Mouse (Mus musculus): ENCODE data around the gene Pnmal2.

Pnmal2 gene

DNA sequence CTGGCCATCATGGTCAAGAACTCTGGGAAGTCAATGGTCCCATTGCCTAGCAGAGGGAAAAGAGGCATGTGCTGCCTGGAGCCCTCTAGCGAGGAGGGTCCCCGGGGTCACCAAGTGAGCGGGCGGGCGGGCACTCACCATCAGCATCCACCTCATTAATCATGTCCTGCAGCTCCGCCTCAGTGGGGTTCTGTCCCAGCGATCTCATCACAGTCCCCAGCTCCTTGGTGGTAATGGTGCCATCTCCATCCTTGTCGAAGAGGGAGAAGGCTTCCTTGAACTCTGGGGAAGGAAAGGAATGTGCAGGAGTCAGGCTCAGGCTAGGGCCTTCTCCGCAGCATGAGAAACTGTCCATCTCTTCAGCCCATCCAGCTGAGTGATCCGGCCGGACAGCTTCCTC, 27.0 kb upstream of the Pnmal2 start:
- no peak for DNase-seq (ENCODE audit: low spot score in 2 of 2)

DNA sequence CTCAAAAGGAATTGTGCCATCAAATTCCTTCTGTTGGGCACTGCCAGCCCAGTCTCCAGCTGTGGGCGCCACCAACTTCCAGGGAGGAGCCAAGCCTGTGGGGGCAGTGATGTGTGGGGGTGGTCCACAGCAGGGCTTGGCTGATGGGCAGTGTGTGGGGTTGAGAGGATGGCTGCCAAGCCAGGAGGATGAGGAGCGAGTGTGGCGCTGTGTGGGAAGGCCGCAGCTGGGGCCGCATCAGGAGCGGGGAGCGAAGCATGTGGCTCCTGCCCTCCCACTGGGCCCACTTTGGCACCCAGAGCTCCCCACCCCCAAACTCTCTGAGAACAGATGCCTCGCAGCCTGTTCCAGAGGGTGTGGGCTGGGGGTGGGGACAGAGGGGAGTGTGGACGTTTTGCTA, 26.5 kb upstream of the Pnmal2 start:
- no peak for DNase-seq (ENCODE audit: low spot score in 2 of 2)

DNA sequence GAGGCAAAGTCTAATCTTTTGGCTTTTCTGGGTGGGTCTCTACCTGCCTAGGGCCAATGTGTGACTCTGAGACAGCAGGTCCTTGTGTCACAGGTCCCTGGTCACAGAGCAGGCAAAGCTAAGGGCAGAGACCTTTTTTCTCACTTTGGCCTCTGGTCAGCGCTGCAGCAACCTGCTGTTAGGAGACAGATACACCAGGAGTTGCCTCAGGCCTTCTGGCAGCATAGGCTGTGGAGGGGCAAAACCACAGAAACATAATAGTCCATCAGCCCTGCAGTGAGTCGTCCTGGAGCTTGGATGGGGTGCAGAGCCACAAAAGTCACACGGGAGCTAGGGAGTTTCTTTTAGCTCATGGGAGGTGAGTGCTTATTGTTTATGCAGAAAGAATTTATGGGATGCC, 25.8 kb upstream of the Pnmal2 start:
- DNase-seq (ENCODE audit: low spot score in 2 of 2), result no peak

- no peak for DNase-seq (ENCODE audit: low spot score in 2 of 2)
Measured at GRCm38 (mm10) chr7:16919395-16920149, 24.9 kb upstream of the Pnmal2 start.

DNA sequence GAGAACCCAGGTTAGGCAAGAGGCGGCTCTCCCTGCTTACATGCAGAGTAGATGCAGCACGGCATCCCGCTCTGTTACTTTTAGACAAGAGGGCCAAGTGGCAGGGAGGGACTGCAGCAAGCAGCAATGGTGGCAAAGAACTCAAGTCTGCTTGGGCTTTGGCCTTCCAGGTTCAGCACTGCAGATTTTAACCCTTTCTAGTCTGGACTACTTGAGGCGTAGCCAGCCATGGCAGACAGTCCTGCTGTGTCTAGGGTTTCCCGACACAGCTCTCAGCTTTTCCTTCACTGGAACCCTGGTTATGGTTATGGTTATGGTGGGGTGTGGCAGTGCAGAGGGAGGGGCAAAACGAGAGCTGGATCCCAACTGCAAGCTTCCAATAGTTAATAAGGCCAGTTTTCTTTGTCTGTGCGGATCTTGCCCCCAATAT, 24.3 kb upstream of the Pnmal2 start:
- DNase-seq (ENCODE audit: low spot score in 2 of 2), result no peak

DNA sequence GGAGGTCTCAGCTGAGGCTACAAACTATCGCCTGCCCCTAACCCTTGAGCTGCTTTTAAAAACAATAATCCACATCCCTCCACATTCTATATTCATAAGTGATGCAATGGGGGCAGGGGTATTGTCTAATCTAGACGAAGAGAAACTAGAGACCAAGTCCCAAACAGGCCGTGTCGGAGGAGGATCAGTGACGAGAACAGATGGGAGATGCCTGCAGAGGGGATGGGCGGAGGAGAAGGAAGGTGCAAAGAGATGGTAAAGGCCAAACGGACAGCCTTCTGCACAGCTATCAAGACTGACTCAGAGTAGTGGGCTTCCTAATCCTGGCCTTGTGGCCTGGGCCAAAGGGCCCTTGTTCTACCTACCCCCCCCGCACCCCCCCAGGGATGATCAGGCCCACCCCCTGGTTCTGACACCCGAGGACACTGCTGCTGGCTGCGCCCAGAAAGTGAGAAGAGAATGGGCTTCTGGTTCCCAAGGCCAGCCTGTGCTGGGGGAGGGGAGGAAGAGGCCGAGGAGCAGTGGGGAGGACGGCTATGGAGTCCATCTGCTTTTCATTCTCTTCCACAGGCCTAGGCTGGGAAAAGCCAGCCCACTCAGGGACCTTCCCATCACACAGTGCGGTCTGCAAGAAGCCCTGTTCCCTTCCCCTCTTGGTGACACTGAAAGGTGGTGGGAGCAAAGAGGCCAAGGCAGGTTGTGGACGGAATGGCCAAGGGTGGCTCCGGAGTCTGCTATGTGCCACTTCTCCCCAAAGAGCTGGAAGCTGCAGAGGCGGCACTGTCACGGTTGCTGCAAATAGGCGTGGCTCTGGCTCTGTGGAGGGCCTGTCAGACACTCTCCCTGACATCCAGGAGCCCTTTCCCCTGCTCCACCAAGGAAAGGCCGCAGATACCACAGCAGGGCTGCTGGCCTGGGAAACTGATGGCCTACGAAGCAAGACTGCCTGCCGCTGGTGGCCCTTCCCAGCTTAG, 23.4 kb upstream of the Pnmal2 start:
- no peak for DNase-seq (ENCODE audit: low spot score in 2 of 2)

- no peak for DNase-seq (ENCODE audit: low spot score in 2 of 2)
Measured at GRCm38 (mm10) chr7:16921881-16922335, 22.6 kb upstream of the Pnmal2 start.

- peak; percentile 25 to 37 for DNase-seq (ENCODE audit: low spot score in 2 of 2)
Measured at GRCm38 (mm10) chr7:16922360-16922973, 22.0 kb upstream of the Pnmal2 start.

DNA sequence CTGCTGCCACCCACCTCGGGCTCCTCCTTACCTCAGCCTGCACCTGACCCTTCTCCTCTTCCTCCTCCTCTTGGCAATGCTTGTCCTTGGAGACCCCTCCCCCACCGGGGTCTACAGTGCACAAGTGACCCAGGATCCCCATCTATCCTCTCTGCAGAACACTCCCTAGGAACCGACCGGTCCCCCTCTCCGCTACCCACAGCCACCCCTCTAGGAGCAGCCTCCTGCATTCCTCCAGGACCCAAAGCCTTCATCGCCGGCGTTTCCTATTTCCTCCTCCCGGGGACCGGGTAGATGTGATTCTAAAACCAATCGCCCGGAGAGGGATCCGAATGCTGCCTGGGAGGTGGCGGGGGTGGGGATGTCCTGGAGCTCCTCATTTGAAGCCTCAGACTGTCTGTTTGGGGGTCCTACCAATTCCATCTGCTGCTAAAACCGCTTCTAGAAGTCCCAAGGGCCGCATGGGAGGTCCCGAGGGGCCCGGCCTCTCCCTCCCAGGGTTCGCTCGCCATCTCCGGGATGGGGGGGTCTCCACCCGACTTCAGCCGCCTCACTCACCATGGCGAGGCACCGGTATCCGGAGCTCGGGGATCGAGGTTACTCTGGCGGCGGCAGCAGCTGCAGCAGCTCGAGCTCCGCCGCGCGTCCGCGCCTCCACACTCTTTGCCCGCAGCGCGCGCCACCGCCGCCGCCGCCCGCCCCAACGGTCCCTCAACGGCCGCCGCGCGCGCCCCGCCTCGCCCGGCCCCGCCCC, 21.0 kb upstream of the Pnmal2 start:
- peak; percentile 19 to 39 for DNase-seq (ENCODE audit: low spot score in 2 of 2)

- peak; percentile 99 for DNase-seq (ENCODE audit: low spot score in 2 of 2)
Measured at GRCm38 (mm10) chr7:16924037-16924834, 20.2 kb upstream of the Pnmal2 start, which contains the start of gene Calm3. Calm3 (minus strand) TSS chr7:16924114.

DNA sequence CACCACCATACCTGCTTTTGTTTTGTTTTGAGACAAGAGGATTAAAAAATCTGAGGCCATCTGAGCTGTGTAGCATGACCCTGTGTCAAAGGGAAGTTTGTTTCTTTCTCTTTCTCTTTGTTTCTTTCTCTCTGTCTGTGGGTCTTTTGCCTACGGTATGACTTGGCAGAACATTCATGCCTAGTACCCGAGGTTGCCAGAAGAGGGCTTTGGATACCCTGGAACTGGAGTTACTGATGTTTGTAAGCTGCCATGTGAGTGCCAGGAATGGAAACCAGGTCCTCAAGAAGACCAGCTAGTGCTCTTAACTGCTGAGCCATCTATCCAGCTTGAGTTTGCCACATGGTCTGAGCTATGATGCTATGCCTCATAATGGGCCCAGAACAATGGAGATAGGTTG, 16.1 kb upstream of the Pnmal2 start:
- no peak for DNase-seq (ENCODE audit: low spot score in 2 of 2)

- DNase-seq (ENCODE audit: low spot score in 2 of 2), result peak; percentile 31 to 53
Measured at GRCm38 (mm10) chr7:16930850-16931249, 13.6 kb upstream of the Pnmal2 start.

DNA sequence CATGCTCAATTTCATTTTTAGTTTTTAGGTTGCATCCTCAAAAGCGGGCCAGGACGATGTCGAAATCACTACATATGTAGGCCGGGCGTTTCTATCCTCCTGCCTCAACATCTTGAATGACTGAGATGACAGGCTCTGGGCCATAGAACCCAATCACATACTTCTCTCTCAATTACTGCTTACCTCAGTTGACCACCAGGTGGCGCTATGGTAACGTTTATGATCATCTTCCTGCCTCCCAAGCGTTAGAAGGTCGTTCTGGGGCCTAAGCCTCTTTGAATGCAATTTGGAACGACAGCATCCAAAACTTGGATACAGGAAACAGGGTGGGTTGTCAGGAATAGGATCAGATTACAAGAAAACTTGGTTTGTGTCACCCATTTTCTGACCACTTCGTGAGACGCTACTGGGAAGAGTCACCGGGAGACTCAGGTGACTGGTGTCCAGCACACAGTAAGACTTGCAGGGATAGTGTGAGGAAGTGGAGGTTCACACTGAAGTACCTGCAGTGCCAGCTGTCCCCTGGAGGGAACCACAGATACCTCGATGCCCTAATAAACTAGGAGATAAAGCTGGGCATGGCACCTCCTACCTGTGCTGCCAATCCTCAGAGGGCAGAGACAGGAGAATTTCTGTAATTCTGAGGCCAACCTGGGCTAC, 12.4 kb upstream of the Pnmal2 start:
- peak; percentile 62 to 74 for DNase-seq (ENCODE audit: low spot score in 2 of 2)

DNA sequence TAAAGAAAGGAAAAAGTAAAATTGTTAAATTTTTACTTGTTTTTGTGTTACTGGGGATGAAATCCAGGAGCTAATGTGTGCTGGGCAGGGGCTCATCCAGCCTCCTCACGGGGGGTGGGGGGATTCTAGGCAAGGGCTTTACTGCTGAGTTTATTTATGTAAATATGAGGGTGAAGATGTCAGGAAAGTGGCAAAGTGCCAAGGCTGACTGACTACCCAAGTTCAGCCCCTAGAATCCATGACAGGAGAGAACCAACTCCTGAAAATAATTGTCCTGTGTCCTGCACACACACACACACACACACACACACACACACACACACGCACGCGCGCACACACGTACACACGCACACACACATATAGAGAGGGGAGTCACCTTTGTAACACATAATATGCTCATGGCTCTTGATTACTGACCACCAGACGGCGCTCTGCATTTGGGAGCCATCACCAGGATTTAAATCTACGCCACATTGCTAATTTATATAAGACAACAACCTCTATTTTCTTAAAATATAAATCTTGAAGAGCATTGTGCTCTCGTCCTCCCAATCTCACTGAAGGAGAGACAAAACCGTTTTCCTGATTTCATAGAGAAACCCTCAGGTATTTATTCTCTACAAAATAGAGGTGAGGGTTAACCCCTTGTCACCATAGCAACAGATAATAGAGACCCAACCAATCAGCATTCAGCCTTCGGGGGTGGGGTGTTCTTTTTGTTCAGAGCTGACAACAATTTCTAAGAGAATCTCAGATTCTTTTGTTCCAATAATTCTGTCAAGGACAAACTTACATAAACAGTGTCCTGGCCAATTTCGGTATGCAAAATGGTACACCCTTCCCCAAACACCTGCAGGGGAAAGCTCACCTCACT, 11.5 kb upstream of the Pnmal2 start:
- peak in 1 of 2 experiments; percentile 55 for DNase-seq (ENCODE audit: low spot score in 2 of 2)

DNA sequence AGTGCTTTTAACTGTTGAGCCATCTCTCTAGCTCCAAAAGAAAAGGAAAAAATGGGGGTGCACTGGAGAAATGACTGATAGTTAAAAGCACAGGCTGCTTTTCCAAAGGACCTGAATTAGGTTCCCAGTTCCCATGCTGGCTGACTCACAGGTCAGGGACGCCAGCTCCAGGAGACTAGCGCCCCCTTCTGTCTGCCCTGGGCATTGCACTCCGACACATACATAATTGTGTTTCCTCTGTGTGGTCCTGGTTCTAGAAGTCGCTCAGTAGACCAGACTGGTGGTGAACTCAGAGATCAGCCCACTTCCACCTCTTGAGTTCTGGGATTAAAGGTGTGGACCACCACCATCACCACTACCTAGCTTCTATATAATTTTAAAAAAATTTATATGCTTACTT, 7.2 kb upstream of the Pnmal2 start:
- DNase-seq (ENCODE audit: low spot score in 2 of 2), result no peak

DNA sequence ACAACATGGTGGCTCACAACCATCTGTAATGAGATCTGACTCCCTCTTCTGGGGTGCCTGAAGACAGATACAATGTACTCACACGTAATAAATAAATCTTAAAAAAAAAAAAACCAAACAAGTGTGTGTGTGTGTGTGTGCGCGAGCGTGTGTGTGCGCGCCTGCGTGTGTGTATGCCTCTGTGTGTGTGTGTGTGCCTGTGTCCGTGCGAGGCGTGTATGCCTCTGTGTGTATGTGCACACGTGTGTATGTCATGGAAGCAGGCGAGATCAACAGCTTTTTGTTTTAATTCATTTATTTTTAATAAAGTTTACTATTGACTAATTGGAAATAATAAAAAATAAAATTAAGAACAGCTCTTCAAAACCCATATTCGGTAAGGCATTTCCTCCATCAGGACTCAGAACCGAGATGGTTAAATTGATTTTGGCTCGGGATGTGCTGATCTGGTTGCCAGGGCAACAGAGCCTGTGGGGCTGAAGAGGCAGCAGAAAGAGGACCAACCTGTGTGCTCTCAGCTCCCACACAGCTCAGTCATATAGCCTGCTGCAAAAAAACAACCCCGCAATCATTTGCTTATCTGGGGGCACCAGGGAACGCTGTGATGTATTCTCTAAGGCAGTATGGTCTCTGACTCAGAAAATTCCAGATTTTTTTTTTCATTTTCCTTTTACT, 6.2 kb upstream of the Pnmal2 start:
- DNase-seq (ENCODE audit: low spot score in 2 of 2), result no peak

DNA sequence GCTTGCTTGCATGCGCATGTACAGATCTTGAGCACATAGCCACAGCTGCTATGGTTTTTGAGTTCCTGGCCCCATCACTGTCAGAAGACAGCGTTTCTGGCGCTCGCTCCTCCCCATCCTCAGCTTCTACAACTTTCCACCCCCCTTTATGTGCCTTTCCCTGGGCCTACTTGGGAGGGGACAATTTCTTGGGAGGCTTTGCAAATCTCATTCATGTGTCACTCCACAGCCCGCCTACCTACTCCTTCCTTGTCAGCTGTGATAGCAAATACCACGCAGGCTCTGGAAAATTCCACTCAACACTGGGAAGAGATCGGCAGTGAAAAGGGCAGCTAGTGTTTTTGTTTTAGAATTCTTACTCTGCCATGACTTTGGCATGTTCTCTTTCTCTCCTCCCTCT, 4.2 kb upstream of the Pnmal2 start:
- DNase-seq (ENCODE audit: low spot score in 2 of 2), result no peak

DNA sequence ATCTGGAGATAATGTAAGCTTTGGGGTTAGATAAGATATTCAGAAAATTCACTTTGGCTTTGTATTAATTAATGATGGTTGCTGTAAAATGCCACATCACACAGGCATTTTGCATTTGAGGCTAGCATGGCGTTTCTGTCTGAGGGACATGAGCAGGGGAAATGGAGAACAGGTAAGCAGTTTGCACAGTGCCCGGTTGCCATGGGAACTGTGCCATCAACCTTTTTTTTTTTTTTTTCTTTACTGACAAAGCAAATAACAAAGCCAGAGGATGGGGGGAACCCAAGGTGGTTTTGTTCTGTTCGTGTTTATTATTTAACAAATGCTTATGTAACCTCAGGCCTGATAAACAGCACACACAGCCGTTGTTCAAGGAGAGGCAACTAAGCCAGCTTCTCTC, 1.6 kb upstream of the Pnmal2 start:
- DNase-seq (ENCODE audit: low spot score in 2 of 2), result no peak
